In genomic region chr13:103822270-103822669, GRCm38 (mm10) we compare ENCODE assay signal across 17 mouse cellular contexts. TPM values are rescaled to one million over a fixed set of nuclear protein-coding genes. Genes with fewer than 3 reads are reported as not detected.
DNase-seq lines count a peak whose midpoint lies in the region; ATAC-seq lines count a peak whose summit lies in the region.
"Had no signal": no experiment of that assay in that cellular context is flagged by ENCODE, and none has a peak within 500 bp of the region (broad histone marks: within the 10 kb centered on the region; RNA-seq: fewer than 3 reads in every experiment).

No protein-coding gene starts in this region.

- ATAC-seq in CD4-positive, CD25-positive, alpha-beta regulatory T cell, adult 4 months = peak; percentile 83
- ATAC-seq in inflammation-experienced regulatory T-cells, adult 6 months = peak; percentile 80
- ATAC-seq: forebrain, embryonic 14.5 days; forebrain, embryonic 16.5 days had no signal

- intact Hi-C loops in gastrocnemius, postnatal 36 days (cut with DNase I) = no loop called here

- peak; percentile 7 for DNase-seq in CD4-positive helper T cell, adult 2 months (ENCODE audit: low read depth, low spot score)
- no peak for DNase-seq in adrenal gland, adult 8-10 months
- no peak for DNase-seq in gastrocnemius, postnatal 36 days
- DNase-seq: adrenal gland, postnatal 10 days; adrenal gland, postnatal 25 days; B cell, adult 2 months; cerebellum, adult 11 months; cerebellum, adult 18-20 months; cerebellum, adult 8-10 months; cerebellum, adult 9-11 months; cerebellum, postnatal 14 days; cerebellum, postnatal 36 days; embryo, embryonic 11 days had no signal

RNA-seq across cellular contexts. Expression of gene Srek1, which starts 47.9 kb away (rescaled TPM):
- polyA plus RNA-seq in CD4-positive, CD25-positive, alpha-beta regulatory T cell, adult 4 months (2017; shearing (Covaris generic)) = 10 to 100 TPM; 65.6 to 66.1 TPM
- polyA plus RNA-seq in inflammation-experienced regulatory T-cells, adult 6 months (2017; shearing (Covaris generic)) = 10 to 100 TPM; 71.5 to 97.2 (median 73.5) TPM
- total RNA-seq in adrenal gland, adult 8-10 months (2022) = 100 to 1,000 TPM in 1 of 4 experiments, 10 to 100 TPM in 3; 49.2 to 112 (median 77.1) TPM
- total RNA-seq in gastrocnemius, postnatal 36 days (2021) = 10 to 100 TPM; 18.9 to 19.4 TPM
